Comparison of ENCODE assay signal across 14 mouse cellular contexts in the genomic region with DNA sequence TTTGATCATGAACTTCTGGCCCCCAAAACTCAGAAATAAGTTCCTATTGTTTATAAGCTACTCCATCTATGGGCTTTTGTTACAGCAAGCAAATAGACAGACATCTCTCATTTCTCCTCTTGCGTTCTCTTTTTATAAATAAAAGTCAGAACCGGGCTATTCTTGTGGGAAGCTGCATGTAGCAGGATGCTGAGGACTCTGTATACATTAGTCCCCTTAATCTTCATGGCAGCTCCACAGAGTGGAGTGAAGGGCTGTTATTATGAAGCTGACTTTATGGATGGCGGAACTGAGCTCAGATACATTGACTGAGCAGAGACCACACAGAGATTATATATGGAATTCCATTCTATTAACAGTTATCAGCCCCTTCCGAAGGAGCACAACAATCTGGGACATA.
"Had no signal": no experiment of that assay in that cellular context is flagged by ENCODE, and none has a peak within 500 bp of the region (broad histone marks: within the 10 kb centered on the region; RNA-seq: fewer than 3 reads in every experiment).

No protein-coding gene starts in this region.

- H3K4me2 ChIP-seq: limb, embryonic 13.5 days; liver, embryonic 12.5 days; liver, embryonic 15.5 days; midbrain, embryonic 13.5 days had no signal

- H3K9me3 ChIP-seq: limb, embryonic 10.5 days; liver, embryonic 12.5 days; liver, embryonic 15.5 days; midbrain, embryonic 10.5 days had no signal

- ATAC-seq: hindbrain, embryonic 16.5 days; liver, embryonic 12.5 days; midbrain, embryonic 13.5 days had no signal

- DNase-seq: layer of hippocampus, adult 9-11 months; liver; lung, adult 18-20 months; lung, postnatal 36 days; thymus, postnatal 25 days had no signal

- H3K4me3 ChIP-seq: layer of hippocampus, adult 2 months; limb, embryonic 10.5 days; limb, embryonic 13.5 days; liver, embryonic 12.5 days; liver, embryonic 15.5 days; megakaryocyte, embryonic 14.5 days; midbrain, embryonic 10.5 days; midbrain, embryonic 13.5 days had no signal

- H3K27ac ChIP-seq: layer of hippocampus, adult 2 months; limb, embryonic 13.5 days; liver, embryonic 12.5 days; liver, embryonic 15.5 days; midbrain, embryonic 10.5 days; midbrain, embryonic 13.5 days had no signal

- H3K27me3 ChIP-seq: limb, embryonic 13.5 days; liver, embryonic 12.5 days; liver, embryonic 15.5 days; midbrain, embryonic 13.5 days had no signal

- H3K36me3 ChIP-seq: limb, embryonic 10.5 days; limb, embryonic 13.5 days; liver, embryonic 12.5 days; liver, embryonic 15.5 days; midbrain, embryonic 10.5 days; midbrain, embryonic 13.5 days had no signal

- H3K9ac ChIP-seq: limb, embryonic 13.5 days; liver, embryonic 12.5 days; liver, embryonic 15.5 days; midbrain, embryonic 13.5 days had no signal

- H3K4me1 ChIP-seq: liver, embryonic 12.5 days; liver, embryonic 15.5 days; midbrain, embryonic 13.5 days had no signal
